Mouse (Mus musculus) urinary bladder, adult 18-20 months (tissue): Measurements from ENCODE around the gene Gm20877.
"Not testable (repeated sequence)": the region's sequence is repeated elsewhere in the genome, so short reads cannot be mapped to it uniquely, and the experiment has no call there.

Source experiments
- DNase-seq, 2 experiments: peaks; one replicate each; pipeline ENCODE4 v3.0.0; 2022; ENCODE audit warnings: low spot score in 2 of 2, mixed read lengths in 2 of 2

Gm20877 gene

DNA sequence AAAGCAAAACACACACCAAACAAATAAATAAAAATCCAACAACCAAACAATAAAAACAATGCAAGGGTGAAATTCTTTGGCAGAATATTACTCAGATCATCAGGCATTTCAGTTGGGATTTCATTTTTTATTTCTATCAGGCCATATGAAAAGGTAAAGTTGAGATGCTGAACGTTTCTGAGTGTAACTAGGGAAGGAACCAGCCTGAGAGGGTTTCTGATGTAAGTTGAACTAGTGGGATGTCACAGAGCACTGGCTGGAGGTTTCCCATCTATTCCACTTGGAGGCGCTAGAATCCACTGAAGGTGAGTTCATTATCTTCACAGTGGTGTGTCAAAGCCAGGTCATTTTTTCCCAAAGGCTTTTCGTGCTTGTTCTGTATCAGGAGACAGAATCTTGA, at the start of gene Gm20877:
Gene Gm20877 (plus strand): TSS at position 301 of the 400 bp plus-strand sequence.
- not testable (repeated sequence) for DNase-seq
